Mouse (Mus musculus) left cerebral cortex, adult 11 months (tissue): ENCODE data around the gene Haus4.

Source experiments
- DNase-seq: peaks from one replicate; pipeline ENCODE4 v3.0.0; 2022; ENCODE audit warnings: low spot score

The Haus4 gene

DNA sequence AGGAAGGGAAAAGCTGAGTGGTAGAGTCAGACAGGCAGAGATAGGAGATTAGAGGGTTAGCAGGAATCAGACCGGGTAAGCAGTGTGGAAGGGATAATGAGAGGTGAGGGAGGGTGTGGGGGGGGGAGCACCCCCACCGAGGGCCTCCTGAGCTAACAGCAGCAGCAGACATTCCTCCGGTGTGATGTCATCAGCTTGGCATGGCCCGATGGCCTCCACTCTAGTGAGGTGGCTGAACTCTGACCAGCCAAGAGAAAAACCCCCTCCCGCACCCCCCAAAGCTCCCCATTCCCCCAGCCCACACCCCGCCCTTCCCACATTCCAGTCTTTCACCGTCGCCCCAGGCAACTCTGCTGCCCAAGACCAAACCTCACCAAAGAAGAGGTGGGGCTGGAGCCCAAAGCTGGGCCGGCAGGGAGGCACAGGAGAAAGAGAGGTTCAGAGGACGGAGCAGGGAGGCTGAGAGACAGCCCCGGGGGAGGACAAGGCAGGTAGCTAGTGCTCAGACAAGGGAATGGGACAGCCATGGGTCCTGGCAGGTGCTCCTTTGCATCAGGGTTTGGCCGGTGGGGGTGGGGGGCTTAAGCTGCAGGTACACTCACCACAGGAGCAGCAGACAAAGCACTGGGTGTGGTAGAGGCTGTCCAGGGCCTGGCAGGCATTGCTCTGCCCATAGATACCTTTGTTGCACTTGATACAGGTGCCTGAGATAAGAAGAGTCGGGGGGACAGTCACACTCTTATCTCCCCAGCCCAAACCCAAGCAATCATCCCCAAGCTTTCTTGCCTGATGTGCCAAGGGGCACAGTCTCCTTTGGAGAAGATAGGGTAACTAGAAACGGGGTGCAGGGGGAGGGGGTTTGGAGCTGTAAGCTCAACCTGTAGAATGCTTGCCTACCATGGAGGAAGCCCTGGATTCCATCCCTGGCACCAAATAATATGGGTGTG lies 18.6 kb upstream of the Haus4 start:
- DNase-seq, result no peak

GRCm38 (mm10) chr14:54572122-54572521 lies 17.7 kb upstream of the Haus4 start:
- DNase-seq, result no peak

GRCm38 (mm10) chr14:54569451-54570392 lies 15.3 kb upstream of the Haus4 start:
- DNase-seq, result no peak

DNA sequence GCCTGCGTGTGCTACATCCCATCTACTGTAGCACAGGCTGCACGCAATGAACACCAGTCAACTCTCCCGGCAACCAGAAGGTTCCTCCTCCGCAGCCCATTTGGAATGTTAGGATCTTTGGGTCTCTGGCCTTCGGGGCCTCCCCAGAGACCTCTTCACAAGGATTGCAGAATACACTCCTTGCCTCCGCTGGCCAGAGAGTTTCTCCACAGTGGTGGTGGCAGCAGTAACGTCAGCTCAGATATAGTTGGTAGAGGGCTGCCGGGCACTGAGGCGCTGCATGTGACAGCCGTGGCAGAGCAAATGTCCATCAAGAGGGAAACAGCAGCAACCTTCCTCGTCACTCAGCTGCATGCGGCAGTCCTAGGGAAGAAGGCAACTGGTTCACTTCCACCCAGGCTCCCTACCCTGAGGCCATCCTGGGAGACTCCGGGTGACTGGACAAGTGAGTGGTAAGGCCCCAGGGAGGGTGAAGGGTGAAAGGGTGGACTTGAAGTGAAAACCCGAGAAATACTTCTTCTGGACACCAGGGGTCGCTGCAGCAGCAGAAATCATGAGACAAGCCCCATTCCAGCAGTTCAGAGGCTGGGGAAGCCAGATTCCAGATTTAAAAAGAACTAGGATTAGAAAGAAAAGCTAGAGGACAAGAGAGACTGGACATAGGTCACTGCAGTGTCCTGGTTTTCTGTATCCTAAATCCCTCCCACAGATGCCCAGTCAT lies 14.4 kb upstream of the Haus4 start:
- peak; percentile 57 for DNase-seq

GRCm38 (mm10) chr14:54560527-54561242 lies 6.3 kb upstream of the Haus4 start:
- no peak for DNase-seq

DNA sequence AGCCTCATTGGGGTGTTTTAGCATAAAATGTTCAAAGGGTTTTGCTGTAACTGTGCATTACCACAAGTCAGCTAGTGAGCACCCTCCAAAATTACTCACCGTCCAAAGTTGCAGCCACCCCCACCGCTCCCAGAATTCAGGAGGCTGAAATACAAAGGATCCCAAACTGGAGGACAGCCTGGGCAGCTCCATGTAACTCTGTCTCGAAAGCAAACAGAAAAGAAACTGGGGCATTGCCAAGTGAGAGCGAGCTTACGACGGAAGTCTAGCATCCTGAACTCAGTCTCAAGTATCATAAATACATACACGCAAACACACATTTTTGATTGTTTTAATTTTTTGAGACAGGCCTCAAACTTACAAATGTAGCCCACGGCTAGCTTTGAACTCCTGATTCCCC lies 2.9 kb upstream of the Haus4 start:
- DNase-seq, result no peak

DNA sequence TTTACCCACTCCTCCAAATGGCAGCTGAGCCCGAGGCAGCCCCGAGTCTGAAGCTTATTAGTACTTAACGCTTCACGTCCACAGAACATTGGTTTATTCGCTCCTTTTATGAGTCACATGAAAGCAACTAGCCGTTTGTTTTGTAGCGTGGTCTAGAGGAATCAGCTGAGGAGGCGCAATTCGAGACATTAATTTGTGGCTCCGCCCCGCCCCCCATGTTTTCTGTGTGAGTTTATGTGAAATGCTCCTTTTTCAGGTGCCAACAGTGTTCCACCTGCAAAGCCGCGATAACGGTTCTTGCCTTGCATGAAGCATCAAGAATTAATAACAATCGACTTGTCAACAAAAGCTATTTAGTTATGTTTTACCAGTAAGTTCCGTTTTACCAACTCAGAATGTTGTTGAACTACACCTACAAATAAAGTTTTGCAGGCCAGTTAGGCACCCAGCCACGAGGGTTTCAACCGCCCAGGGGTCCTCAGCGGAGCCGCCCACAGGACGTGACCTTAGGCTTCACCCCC lies 902 bp downstream of the Haus4 start:
- DNase-seq, result no peak

DNA sequence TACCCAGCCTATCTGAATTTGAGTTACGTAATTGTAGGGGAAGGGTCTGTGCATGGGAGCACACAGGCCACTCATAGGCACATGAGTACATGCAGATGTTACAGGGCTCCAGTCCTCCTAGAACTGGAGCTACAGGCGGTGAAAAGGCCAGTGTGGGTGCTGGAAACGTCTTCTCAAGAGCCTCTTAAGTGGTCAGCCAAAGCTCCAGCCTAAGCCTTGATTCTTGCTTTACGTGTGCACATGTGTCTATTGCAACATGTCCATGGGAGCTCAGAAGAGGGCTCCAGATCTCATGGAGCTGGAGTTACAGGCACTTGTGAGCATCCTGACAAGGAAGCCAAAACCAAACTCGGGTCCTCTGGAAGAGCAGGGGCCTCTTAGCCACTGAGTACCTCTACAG lies 9.7 kb downstream of the Haus4 start:
- DNase-seq, result no peak

DNA sequence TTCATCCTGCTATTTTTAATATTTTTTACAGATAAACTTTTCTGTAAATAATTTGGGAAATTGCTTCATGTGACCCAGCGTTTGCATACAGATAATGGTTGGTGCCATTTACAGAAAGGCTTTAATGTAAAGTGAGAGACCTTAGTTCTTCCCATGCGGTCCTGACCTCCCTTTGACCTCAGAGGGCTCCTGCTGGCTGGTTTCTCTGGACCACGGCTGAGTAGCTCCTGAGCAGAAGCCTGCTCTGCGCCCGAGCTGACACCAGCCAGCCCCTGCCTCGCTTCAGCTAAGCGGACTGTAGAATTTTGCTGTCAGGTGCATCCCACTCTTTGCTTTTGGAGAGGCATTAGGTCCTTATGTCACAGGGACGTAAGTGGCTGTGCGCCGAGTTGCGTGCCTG lies 13.6 kb downstream of the Haus4 start:
- DNase-seq, result no peak

- DNase-seq, result no peak
These were observed 15.8 kb downstream of the Haus4 start for GRCm38 (mm10) chr14:54538580-54538979.

DNA sequence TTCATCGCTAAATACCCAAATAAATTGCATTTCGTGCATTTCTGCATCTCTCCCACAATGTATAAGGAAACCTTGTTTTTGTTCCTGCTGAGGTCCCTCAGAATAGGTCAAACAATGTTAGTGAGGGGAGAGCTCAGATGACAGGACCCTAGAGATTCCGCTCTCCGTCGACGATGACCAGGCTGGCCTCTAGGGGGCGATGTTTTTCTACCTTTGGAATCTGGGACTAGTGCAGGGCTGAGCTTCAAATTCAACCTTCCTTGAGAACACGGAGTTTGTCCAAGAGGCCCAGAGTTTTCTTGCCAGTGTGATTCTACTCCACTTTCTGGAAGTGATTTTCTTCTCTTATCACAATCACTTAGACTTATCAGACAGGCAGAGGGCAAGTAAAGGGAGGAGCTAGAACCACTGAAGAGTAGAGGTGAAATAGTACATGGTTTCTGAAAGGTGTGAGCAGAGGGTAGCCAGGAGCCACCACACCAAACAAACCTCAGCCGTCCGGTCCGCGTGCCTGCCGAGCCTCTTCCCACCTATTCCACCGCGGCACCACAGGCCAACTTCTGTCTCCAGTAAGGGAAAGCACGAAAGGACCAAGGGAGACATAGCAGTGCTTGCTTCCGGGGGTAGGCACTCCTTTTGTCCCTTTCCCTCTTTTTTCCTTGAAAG lies 25.8 kb downstream of the Haus4 start:
- peak; percentile 75 for DNase-seq

GRCm38 (mm10) chr14:54528007-54528393 lies 26.4 kb downstream of the Haus4 start:
- DNase-seq, result no peak

DNA sequence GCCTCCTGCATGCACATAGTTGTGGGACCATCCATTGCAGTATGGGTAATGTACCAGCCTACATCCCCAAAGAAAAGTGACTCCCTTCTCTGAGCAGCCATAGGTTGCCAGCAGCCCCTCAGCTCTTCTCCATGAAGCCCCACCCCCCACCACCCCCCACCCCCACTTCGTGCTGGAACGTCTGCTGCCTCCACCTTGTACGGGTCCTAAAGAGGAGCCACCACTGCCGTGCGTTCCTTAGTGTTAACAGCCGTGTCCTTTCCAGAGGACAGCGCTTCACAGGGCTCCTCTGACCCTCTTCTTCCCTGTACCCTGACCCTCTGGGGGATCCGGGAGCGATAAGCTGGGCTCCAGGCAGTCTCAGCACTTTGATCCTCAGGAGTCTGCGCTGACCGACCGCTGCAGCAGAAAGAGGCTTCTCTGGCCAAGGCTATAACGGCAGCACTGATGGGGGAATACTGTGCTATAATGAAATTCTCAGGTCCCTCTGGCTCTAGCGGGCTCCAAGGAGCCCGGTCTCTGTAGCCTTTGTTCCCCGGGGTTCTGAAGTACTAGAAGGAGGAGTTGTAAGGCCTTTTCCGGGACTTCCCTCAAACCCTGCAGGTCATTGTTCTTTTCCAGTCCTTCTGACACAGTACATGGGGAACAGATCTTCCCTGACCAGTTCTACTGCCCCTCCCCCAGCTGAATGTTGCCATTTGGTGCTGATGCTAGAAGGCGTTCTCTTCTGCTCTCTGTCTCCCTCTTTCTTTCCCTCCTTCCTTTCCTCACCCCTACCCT lies 27.0 kb downstream of the Haus4 start:
- no peak for DNase-seq

DNA sequence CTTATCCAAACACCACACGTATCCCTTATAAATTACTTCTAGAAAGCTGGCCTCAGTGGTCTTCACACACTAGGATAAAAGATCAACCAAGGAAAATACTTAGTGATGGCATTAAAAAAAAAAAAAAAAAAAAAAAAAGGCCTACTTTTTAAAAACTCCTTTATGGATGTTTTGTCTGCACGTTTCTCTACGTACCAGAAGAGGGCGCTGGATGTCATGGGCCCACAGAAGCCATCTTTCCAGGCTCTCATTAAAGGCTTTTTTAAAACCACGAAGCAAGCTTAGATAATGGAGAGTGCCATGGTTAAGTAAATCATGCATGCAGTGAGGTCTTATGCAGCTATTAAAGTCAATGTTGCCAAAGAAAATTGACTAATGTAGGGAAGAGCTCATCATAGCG lies 30.8 kb downstream of the Haus4 start:
- DNase-seq, result no peak

- DNase-seq, result no peak
These were observed 37.6 kb downstream of the Haus4 start for GRCm38 (mm10) chr14:54516710-54517310.

DNA sequence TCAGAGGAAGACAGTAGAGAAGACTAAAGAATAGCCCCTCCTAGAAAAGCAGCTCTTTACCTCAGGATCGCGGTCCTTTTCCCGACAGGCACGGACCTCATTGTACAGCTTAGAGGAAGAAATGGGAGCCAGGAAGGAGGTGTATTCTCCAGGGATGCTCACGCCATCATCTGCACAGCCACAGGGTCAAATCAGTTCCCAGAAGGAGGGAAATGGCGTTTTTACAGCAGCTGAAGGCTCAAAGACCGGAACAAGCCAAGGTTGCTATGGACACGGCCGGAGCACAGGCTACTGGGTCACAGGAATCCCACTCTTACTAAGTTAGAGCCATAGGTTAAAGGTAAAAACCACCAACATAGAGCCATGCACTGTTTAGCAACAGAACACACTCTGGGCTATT lies 44.6 kb downstream of the Haus4 start:
- DNase-seq, result no peak

DNA sequence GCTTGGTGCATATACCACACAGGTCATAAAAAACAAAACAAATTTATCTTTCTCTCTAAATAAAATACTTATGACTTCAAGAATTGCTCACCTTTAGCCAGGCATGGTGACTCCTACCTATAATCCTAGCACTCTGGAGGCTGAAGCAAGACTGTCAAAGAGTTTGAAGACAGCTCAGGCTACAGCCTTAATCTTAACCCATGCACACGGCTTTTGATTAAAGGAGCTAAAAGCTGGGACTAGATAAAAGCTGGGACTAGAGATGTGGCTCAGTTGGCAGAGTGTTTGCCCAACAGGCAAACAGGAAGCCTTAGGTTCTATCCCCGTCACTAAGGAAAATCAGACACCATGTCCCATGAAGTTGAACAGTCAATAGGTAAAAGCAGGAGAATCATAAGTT lies 51.3 kb downstream of the Haus4 start:
- no peak for DNase-seq

DNA sequence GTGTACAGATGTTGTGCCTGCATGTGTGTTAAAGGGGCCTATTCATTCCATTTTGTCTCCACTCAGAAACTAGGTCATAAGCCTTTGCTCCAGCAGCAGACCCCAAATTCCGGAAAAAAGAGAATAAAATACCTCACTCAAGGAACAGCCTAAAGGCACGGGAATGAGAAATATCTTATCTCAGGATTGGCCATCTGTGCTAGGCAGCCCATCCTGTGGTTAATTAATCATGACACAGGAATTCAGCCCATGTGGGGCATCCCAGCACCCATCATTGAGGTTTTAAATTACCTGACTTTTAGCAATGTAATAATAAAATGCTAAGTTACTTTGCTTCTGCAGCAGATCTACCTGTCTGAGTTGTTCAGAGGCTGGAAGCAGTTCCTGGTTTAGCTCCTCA lies 53.1 kb downstream of the Haus4 start:
- no peak for DNase-seq

DNA sequence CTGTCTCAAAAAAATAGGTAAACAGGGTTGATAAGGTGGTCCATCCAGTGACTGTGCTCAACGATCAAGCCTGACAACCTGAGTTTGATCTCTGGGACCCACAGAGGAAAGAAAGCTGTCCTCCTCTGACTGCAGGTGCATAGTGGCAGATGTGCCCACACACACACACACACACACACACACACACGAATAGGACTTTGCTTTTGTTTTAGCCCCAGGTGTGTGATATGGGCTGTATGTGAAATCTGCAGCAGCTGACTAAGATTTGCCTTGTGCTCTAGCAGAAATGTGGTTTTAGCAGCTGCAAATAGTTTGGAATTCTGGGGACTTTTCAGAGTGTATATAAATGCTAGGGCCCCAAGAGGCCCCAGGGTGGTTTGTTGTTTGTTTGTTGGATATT lies 55.1 kb downstream of the Haus4 start:
- no peak for DNase-seq

DNA sequence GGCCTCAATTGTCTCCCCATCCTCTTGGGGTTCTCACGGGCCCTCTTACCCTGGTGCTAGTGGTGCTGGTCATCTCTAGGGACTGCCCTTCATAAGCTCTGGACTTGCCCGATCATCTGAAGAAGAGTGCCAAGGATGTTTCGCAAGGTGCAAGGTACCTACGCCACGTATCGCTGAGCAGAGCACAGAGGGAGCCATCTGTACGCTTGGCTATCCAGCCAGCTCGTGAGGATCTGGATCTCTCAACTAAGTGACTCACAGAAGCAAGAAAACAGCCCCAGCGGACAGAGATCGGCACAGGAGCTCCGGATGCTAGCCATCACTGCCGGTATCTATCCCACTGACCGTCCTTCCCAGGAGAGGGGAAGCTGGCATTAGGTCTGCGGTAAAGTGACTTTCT lies 57.7 kb downstream of the Haus4 start:
- DNase-seq, result no peak
